Mouse (Mus musculus) intestine, postnatal 0 days (tissue): ENCODE measurements around the gene Magix. TPM values are rescaled to one million over a fixed set of nuclear protein-coding genes. Genes with fewer than 3 reads are reported as not detected.

Source experiments
- ATAC-seq: fragments of 200-750 bp; cut with Nextera tagmentation; 2 replicates; pipeline ENCODE4 v1.8.0; 2017; ENCODE audit warnings: mild to moderate bottlenecking, moderate TSS enrichment, moderate library complexity
- H3K27ac ChIP-seq: fragments of 300-500 bp; sonication (generic); 2 replicates; pipeline ENCODE4 v1.5.1; 2014; ENCODE audit warnings: mild to moderate bottlenecking, low read depth, low read length, moderate library complexity
- H3K27me3 ChIP-seq: fragments of 300-500 bp; sonication (generic); replicated peaks from 2 replicates; pipeline ENCODE4 v1.6.1; 2014; ENCODE audit warnings: low read length, mixed read lengths; ENCODE audit not compliant: control insufficient read depth, insufficient read depth
- H3K36me3 ChIP-seq: fragments of 300-500 bp; sonication (generic); 2 replicates; pipeline ENCODE4 v1.6.1; 2014; ENCODE audit warnings: mild to moderate bottlenecking, moderate library complexity; ENCODE audit not compliant: control insufficient read depth, insufficient read depth
- H3K4me1 ChIP-seq: fragments of 300-500 bp; sonication (generic); replicated peaks from 2 replicates; pipeline ENCODE4 v1.6.1; 2014; ENCODE audit warnings: antibody characterized with exemption, low read length, mixed read lengths; ENCODE audit not compliant: control insufficient read depth, insufficient read depth
- H3K4me2 ChIP-seq: fragments of 300-500 bp; sonication (generic); replicated peaks from 2 replicates; pipeline ENCODE4 v1.6.1; 2014; ENCODE audit warnings: low read depth, mild to moderate bottlenecking, moderate library complexity
- H3K4me3 ChIP-seq: fragments of 300-500 bp; sonication (generic); 2 replicates; pipeline ENCODE4 v1.5.1; 2014; ENCODE audit warnings: low read depth, low read length
- H3K9ac ChIP-seq: fragments of 300-500 bp; sonication (generic); 2 replicates; pipeline ENCODE4 v1.6.1; 2014; ENCODE audit warnings: mild to moderate bottlenecking, low read depth, low read length
- H3K9me3 ChIP-seq: fragments of 300-500 bp; sonication (generic); 2 replicates; pipeline ENCODE4 v1.6.1; 2016; ENCODE audit warnings: mixed run types; ENCODE audit not compliant: control insufficient read depth
- CTCF ChIP-seq: sonication (generic); IDR thresholded peaks from 2 replicates; pipeline ENCODE4 v1.5.1; 2016; ENCODE audit warnings: low read depth, mild to moderate bottlenecking, control low read depth, antibody characterized with exemption, moderate library complexity
- WGBS: fragments of 180-500 bp; shearing (Covaris S2); extraction: QIAGEN DNeasy Blood & Tissue Kit; methylation state at CpG from one replicate; pipeline ENCODE4 v1.1.7; 2014; 5-methylcytosine and 5-hydroxymethylcytosine counted together
- polyA plus RNA-seq: library from polyadenylated mRNA; unstranded; fragments of >200 nt; fragmentation: Nextera tagmentation; extraction: Ambion mirVana; gene quantifications from 2 replicates; pipeline ENCODE4 v1.2.1, GENCODE M21; 2015

Magix gene
- polyA plus RNA-seq, 1 experiment from 2014 or later: 1.4 TPM

GRCm38 (mm10) chrX:7639536-7640325 lies 41.3 kb downstream of the Magix start:
- H3K9me3 ChIP-seq: no peaks in the 10 kb centered on the region
- no peaks in the 10 kb centered on the region for H3K4me1 ChIP-seq
- no peak for ATAC-seq
- WGBS: 23% methylated on average over 13 of the region's 13 CpGs
- no peak overlapping the region for H3K4me3 ChIP-seq
- no peak overlapping the region for H3K27ac ChIP-seq
- no peaks in the 10 kb centered on the region for H3K27me3 ChIP-seq
- no peaks in the 10 kb centered on the region for H3K36me3 ChIP-seq
- no peak overlapping the region for H3K4me2 ChIP-seq
- H3K9ac ChIP-seq: no peak overlapping the region
- no peak for TF ChIP-seq CTCF

DNA sequence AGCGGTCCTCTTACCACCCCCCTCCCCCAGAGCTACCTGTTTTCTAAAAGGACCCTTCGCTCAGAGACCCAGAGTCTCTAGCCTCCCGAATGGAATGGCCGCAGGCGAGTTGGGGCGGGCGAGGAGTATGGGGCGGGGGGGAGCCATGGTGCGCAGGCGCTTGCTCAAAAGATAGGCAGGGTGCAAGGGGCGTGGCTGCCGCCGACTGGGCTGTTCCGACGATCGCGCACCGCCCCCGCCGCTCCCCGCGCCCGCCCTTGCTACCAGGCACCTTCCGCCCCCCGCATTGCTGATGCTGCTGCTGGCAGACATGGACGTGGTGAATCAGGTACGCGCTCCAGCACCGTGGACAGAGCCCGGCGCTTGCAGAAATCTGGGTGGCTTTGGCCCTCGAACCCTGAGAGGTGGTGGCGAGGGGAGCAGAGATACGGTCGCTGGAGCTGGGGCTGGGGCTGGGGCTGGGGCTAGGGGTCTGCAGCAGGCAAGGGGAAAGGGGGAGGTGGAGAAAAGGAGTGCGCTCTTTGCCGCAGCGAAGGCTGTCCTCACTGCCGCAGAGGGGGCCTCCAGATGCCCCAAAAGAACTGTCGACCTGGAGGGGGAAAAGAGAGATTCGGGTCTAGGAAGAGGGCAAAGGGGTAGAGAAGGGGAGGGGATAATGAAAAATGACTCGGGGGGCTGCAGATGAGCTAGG lies 42.5 kb downstream of the Magix start, which contains the start of gene Syp:
TSS of gene Syp (plus strand) at position 71 of the 691 bp plus-strand sequence.
- no peaks in the 10 kb centered on the region for H3K27me3 ChIP-seq
- no peaks in the 10 kb centered on the region for H3K36me3 ChIP-seq
- H3K4me2 ChIP-seq: peak within 1 kb of the TSS; percentile 51
- no peaks in the 10 kb centered on the region for H3K4me1 ChIP-seq
- ATAC-seq: peak; percentile 75
- H3K9me3 ChIP-seq: no peaks in the 10 kb centered on the region
- peak within 1 kb of the TSS; percentile 18 for H3K4me3 ChIP-seq
- no peak within 1 kb of the TSS for H3K9ac ChIP-seq
- no peak for TF ChIP-seq CTCF
- WGBS: 15% methylated on average over 41 of the region's 42 CpGs
- H3K27ac ChIP-seq: no peak within 1 kb of the TSS

DNA sequence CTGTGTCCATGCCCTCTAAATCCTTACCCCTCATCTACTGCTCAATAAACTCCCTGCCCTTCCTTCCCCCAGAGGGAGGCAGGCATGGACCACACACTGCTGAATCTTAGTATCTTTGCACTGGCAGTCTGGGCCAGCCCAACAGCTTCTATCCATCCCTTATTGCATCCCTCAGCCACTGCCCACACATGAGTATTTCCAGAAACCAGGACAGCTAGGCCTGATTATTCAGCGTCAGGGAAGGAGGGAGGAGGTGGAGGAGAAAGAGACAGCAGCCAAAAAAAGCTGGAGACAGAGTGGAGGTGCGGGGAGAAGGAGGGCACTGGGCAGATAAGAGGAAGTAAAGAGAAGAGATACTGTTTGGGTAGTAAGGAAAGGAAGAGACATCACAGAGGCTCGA lies 46.0 kb downstream of the Magix start:
- Histone ChIP-seq H3K9me3 (no peaks in the 10 kb centered on the region), H3K4me3 (no peak overlapping the region), H3K9ac (no peak overlapping the region), H3K4me1 (no peaks in the 10 kb centered on the region), H3K36me3 (no peaks in the 10 kb centered on the region), H3K4me2 (no peak overlapping the region), H3K27ac (no peak overlapping the region), H3K27me3 (no peaks in the 10 kb centered on the region)
- WGBS: 66% methylated on average over 3 of the region's 3 CpGs
- TF ChIP-seq CTCF: no peak
- ATAC-seq: no peak

- ATAC-seq: no peak
Measured at GRCm38 (mm10) chrX:7632560-7632959, 48.5 kb downstream of the Magix start.

More at GRCm38 (mm10) chrX:7632560-7632959, 48.5 kb downstream of the Magix start:
- WGBS: 88% methylated on average over 6 of the region's 6 CpGs
- H3K9me3 ChIP-seq: no peaks in the 10 kb centered on the region
- no peaks in the 10 kb centered on the region for H3K27me3 ChIP-seq
- H3K9ac ChIP-seq: no peak overlapping the region
- H3K4me1 ChIP-seq: no peaks in the 10 kb centered on the region
- H3K4me2 ChIP-seq: no peak overlapping the region
- no peak overlapping the region for H3K4me3 ChIP-seq
- no peak for TF ChIP-seq CTCF
- no peaks in the 10 kb centered on the region for H3K36me3 ChIP-seq
- H3K27ac ChIP-seq: no peak overlapping the region

Other genes starting within 250 kb of the Magix start
- 0.05 TPM in 1 of 2 replicates, not detected in the other for gene Foxp3, start 107.6 kb downstream of the Magix start, polyA plus RNA-seq
- 0.56 and 0.83 TPM in 2 replicates for gene Ppp1r3f, start 107.0 kb downstream of the Magix start, polyA plus RNA-seq
- gene Ccdc22, start 75.7 kb downstream of the Magix start, polyA plus RNA-seq: 21.9 and 24.8 TPM in 2 replicates
- not detected in 2 replicates for gene Cacna1f, start 74.2 kb downstream of the Magix start, polyA plus RNA-seq
- 5.4 and 5.7 TPM in 2 replicates for gene Syp, start 42.8 kb downstream of the Magix start, polyA plus RNA-seq
- 3.4 and 4.3 TPM in 2 replicates for gene Prickle3, start 24.0 kb downstream of the Magix start, polyA plus RNA-seq
- 113 and 124 TPM in 2 replicates for gene Plp2, start 9.9 kb downstream of the Magix start, polyA plus RNA-seq
- 13.8 and 14.6 TPM in 2 replicates for gene Gpkow, start 15.9 kb upstream of the Magix start, polyA plus RNA-seq
- gene Wdr45, start 33.1 kb upstream of the Magix start, polyA plus RNA-seq: 19.3 and 19.5 TPM in 2 replicates
- not detected in 2 replicates for gene Gm45208, start 41.0 kb upstream of the Magix start, polyA plus RNA-seq
- 18.2 and 24.0 TPM in 2 replicates for gene Praf2, start 47.2 kb upstream of the Magix start, polyA plus RNA-seq
- 20.7 and 22.2 TPM in 2 replicates for gene Ccdc120, start 69.7 kb upstream of the Magix start, polyA plus RNA-seq
- 15.3 and 16.2 TPM in 2 replicates for gene Tfe3, start 81.3 kb upstream of the Magix start, polyA plus RNA-seq
- 17.6 and 22.2 TPM in 2 replicates for gene Gripap1, start 108.5 kb upstream of the Magix start, polyA plus RNA-seq
- 0.60 and 0.68 TPM in 2 replicates for gene Kcnd1, start 141.0 kb upstream of the Magix start, polyA plus RNA-seq
- gene Otud5, start 160.1 kb upstream of the Magix start, polyA plus RNA-seq: 21.0 and 22.8 TPM in 2 replicates
- 9.2 and 10.2 TPM in 2 replicates for gene Pim2, start 197.0 kb upstream of the Magix start, polyA plus RNA-seq
- 24.3 and 27.0 TPM in 2 replicates for gene Slc35a2, start 202.8 kb upstream of the Magix start, polyA plus RNA-seq
- gene Pqbp1, start 218.0 kb upstream of the Magix start, polyA plus RNA-seq: 63.1 and 64.3 TPM in 2 replicates
- 106 and 109 TPM in 2 replicates for gene Timm17b, start 218.1 kb upstream of the Magix start, polyA plus RNA-seq
- not detected in 2 replicates for gene Gm10491, start 226.6 kb upstream of the Magix start, polyA plus RNA-seq
- gene Gm10490, start 228.3 kb upstream of the Magix start, polyA plus RNA-seq: not detected in 2 replicates
- gene Pcsk1n, start 238.6 kb upstream of the Magix start, polyA plus RNA-seq: 17.5 and 18.0 TPM in 2 replicates
- not detected in 2 replicates for gene Eras, start 247.4 kb upstream of the Magix start, polyA plus RNA-seq